Comparison of ENCODE assay signal across 8 mouse cellular contexts in genomic region chr8:13287692-13288623, GRCm38 (mm10). TPM values are rescaled to one million over a fixed set of nuclear protein-coding genes. Genes with fewer than 3 reads are reported as not detected.
DNase-seq lines count a peak whose midpoint lies in the region; ATAC-seq and TF ChIP-seq lines count a peak whose summit lies in the region.

Gene Dcun1d2 (minus strand): TSS chr8:13288131.
Gene Tmco3 (plus strand): TSS chr8:13288190.

- H3K4me2 ChIP-seq in embryonic facial prominence, embryonic 14.5 days (ENCODE audit: low read depth, low read length): peak within 1 kb of the TSS; percentile 92
- peak within 1 kb of the TSS; percentile 97 for H3K4me2 ChIP-seq in limb, embryonic 13.5 days (replicated peaks)
- H3K4me2 ChIP-seq in midbrain, embryonic 16.5 days (ENCODE audit: low read length): peak within 1 kb of the TSS; percentile 95

- intact Hi-C loops in heart, adult 2 months (cut with DNase I): loop anchor here (2.0 to 10.0 kb wide), 3 partner anchors 131 to 613 kb away; partner anchors contain the start of genes Atp11a, Lamp1 and Tubgcp3

- H3K27me3 ChIP-seq in embryonic facial prominence, embryonic 14.5 days (replicated peaks; ENCODE audit: control insufficient read depth, insufficient read depth, low read length): no peaks in the 10 kb centered on the region
- H3K27me3 ChIP-seq in heart, adult 2 months (ENCODE audit: control insufficient read depth, insufficient read depth, low read length): no peaks in the 10 kb centered on the region
- no peaks in the 10 kb centered on the region for H3K27me3 ChIP-seq in limb, embryonic 13.5 days
- H3K27me3 ChIP-seq in midbrain, embryonic 16.5 days (ENCODE audit: control insufficient read depth, insufficient read depth, low read depth, low read length): no peaks in the 10 kb centered on the region

- peak within 1 kb of the TSS; percentile 89 for H3K4me3 ChIP-seq in embryonic facial prominence, embryonic 14.5 days (ENCODE audit: low read depth, low read length)
- H3K4me3 ChIP-seq in heart, adult 2 months: peak within 1 kb of the TSS; percentile 75
- H3K4me3 ChIP-seq in limb, embryonic 13.5 days: peak within 1 kb of the TSS; percentile 67
- peak within 1 kb of the TSS; percentile 76 for H3K4me3 ChIP-seq in midbrain, embryonic 16.5 days (ENCODE audit: low read depth, low read length)

- TF ChIP-seq CTCF in heart, adult 2 months (IDR thresholded peaks at IDR 0.05): no peak

- H3K36me3 ChIP-seq in embryonic facial prominence, embryonic 14.5 days (ENCODE audit: control insufficient read depth, insufficient read depth, low read length): peaks cover 14% of the 10 kb centered on the region
- H3K36me3 ChIP-seq in heart, adult 2 months (ENCODE audit: control insufficient read depth, insufficient read depth, low read length): no peaks in the 10 kb centered on the region
- H3K36me3 ChIP-seq in limb, embryonic 13.5 days: peaks cover 14% of the 10 kb centered on the region
- peaks cover 4% of the 10 kb centered on the region; the same call in 1 of the 2 replicates for H3K36me3 ChIP-seq in midbrain, embryonic 16.5 days (ENCODE audit: control insufficient read depth, insufficient read depth, low read length)

- peak; percentile 96 for ATAC-seq in embryonic facial prominence, embryonic 14.5 days (ENCODE audit: low read depth)
- ATAC-seq in limb, embryonic 13.5 days (ENCODE audit: low FRiP score, low read depth): peak; percentile 94
- ATAC-seq in midbrain, embryonic 16.5 days: peak; percentile 95

- no peak for TF ChIP-seq EP300 in heart, adult 2 months (IDR thresholded peaks at IDR 0.05; ENCODE audit: insufficient read depth, low read depth, low read length)

- peak within 1 kb of the TSS; percentile 76 for H3K27ac ChIP-seq in embryonic facial prominence, embryonic 14.5 days (replicated peaks; ENCODE audit: low read depth, low read length)
- H3K27ac ChIP-seq in heart, adult 2 months: peak within 1 kb of the TSS; percentile 100
- H3K27ac ChIP-seq in limb, embryonic 13.5 days: peak within 1 kb of the TSS; percentile 85
- H3K27ac ChIP-seq in midbrain, embryonic 16.5 days (ENCODE audit: low read length): peak within 1 kb of the TSS; percentile 93

- H3K9ac ChIP-seq in embryonic facial prominence, embryonic 14.5 days (ENCODE audit: low read depth, low read length): peak within 1 kb of the TSS; percentile 77
- peak within 1 kb of the TSS; percentile 82 for H3K9ac ChIP-seq in heart, adult 2 months (ENCODE audit: low read depth, low read length)
- peak within 1 kb of the TSS; percentile 85 for H3K9ac ChIP-seq in limb, embryonic 13.5 days
- peak within 1 kb of the TSS; percentile 74 for H3K9ac ChIP-seq in midbrain, embryonic 16.5 days (ENCODE audit: low read depth, low read length)

- DNase-seq in 3T3-L1 (ENCODE audit: low read depth, low spot score): peak; percentile 98
- DNase-seq in adrenal gland, postnatal 4 days (ENCODE audit: low spot score in 2 of 2): peak; percentile 86 to 89
- peak; percentile 98 for DNase-seq in embryonic facial prominence, embryonic 14.5 days (ENCODE audit: low spot score)
- peak; percentile 97 to 98 for DNase-seq in heart, adult 2 months
- peak; percentile 93 to 94 for DNase-seq in kidney, adult 8-10 months
- peak; percentile 97 to 99 for DNase-seq in spleen, postnatal 10 days (ENCODE audit: low spot score in 2 of 2)

- H3K4me1 ChIP-seq in embryonic facial prominence, embryonic 14.5 days (ENCODE audit: control insufficient read depth, insufficient read depth, low read length): peaks cover 15% of the 10 kb centered on the region
- peaks cover 3% of the 10 kb centered on the region for H3K4me1 ChIP-seq in heart, adult 2 months (ENCODE audit: control insufficient read depth, insufficient read depth, low read length)
- peaks cover 17% of the 10 kb centered on the region for H3K4me1 ChIP-seq in limb, embryonic 13.5 days
- H3K4me1 ChIP-seq in midbrain, embryonic 16.5 days (ENCODE audit: control insufficient read depth, insufficient read depth, low read length): peaks cover 23% of the 10 kb centered on the region

- no peaks in the 10 kb centered on the region for H3K79me2 ChIP-seq in heart, adult 2 months (replicated peaks; ENCODE audit: control insufficient read depth, insufficient read depth, low read length)

- no peaks in the 10 kb centered on the region for H3K9me3 ChIP-seq in embryonic facial prominence, embryonic 14.5 days (ENCODE audit: control insufficient read depth, low read length)
- no peaks in the 10 kb centered on the region for H3K9me3 ChIP-seq in limb, embryonic 13.5 days
- H3K9me3 ChIP-seq in midbrain, embryonic 16.5 days (replicated peaks; ENCODE audit: control insufficient read depth, low read length, poor library complexity, severe bottlenecking): no peaks in the 10 kb centered on the region

- TF ChIP-seq POLR2A in heart, adult 2 months (IDR thresholded peaks at IDR 0.05; ENCODE audit: insufficient read depth, low read depth, low read length): peak; percentile 68

- 1% methylated on average over 62 of the region's 79 CpGs for WGBS in embryonic facial prominence, embryonic 14.5 days
- WGBS in heart, adult 2 months: under 1% methylated on average over 79 of the region's 79 CpGs
- under 1% methylated on average over 79 of the region's 79 CpGs for WGBS in limb, embryonic 13.5 days
- WGBS in midbrain, embryonic 16.5 days: under 1% methylated on average over 79 of the region's 79 CpGs

RNA-seq across cellular contexts. Expression of gene Dcun1d2, which starts in this region (rescaled TPM):
- total RNA-seq in adrenal gland, postnatal 4 days (2021): 10 to 100 TPM; 17.6 to 17.9 TPM
- polyA plus RNA-seq in embryonic facial prominence, embryonic 14.5 days (2014; fragmentation: Nextera tagmentation; extraction: Ambion mirVana): 27.5 and 28.7 TPM in 2 replicates
- 10 to 100 TPM; 63.1 to 64.6 TPM for total RNA-seq in heart, adult 2 months (2021)
- polyA plus RNA-seq in heart, adult 2 months (2012; rRNA removed): 52.1 and 74.2 TPM in 2 replicates
- 29.7 and 31.5 TPM in 2 replicates for polyA plus RNA-seq in limb, embryonic 13.5 days (2015; fragmentation: Nextera tagmentation; extraction: Ambion mirVana)
- 35.5 and 35.9 TPM in 2 replicates for polyA plus RNA-seq in midbrain, embryonic 16.5 days (2015; fragmentation: Nextera tagmentation; extraction: Ambion mirVana)

RNA-seq across cellular contexts. Expression of gene Tmco3, which starts in this region (rescaled TPM):
- total RNA-seq in adrenal gland, postnatal 4 days (2021): 10 to 100 TPM; 32.0 to 37.0 TPM
- 44.5 and 45.4 TPM in 2 replicates for polyA plus RNA-seq in embryonic facial prominence, embryonic 14.5 days (2014; fragmentation: Nextera tagmentation; extraction: Ambion mirVana)
- total RNA-seq in heart, adult 2 months (2021): 10 to 100 TPM; 24.4 to 29.4 TPM
- polyA plus RNA-seq in heart, adult 2 months (2012; rRNA removed): 29.1 and 30.0 TPM in 2 replicates
- 49.3 and 58.4 TPM in 2 replicates for polyA plus RNA-seq in limb, embryonic 13.5 days (2015; fragmentation: Nextera tagmentation; extraction: Ambion mirVana)
- polyA plus RNA-seq in midbrain, embryonic 16.5 days (2015; fragmentation: Nextera tagmentation; extraction: Ambion mirVana): 45.1 and 54.1 TPM in 2 replicates

Comparison
In these comparisons a context has a peak if more than half of its experiments do, and no peak if none do; other contexts are left out.
1. Peak in every context shown above with its lines: DNase-seq, ATAC-seq, H3K4me3 ChIP-seq and H3K27ac ChIP-seq.